18 mouse cellular contexts compared by ENCODE assay signal in the genomic region with DNA sequence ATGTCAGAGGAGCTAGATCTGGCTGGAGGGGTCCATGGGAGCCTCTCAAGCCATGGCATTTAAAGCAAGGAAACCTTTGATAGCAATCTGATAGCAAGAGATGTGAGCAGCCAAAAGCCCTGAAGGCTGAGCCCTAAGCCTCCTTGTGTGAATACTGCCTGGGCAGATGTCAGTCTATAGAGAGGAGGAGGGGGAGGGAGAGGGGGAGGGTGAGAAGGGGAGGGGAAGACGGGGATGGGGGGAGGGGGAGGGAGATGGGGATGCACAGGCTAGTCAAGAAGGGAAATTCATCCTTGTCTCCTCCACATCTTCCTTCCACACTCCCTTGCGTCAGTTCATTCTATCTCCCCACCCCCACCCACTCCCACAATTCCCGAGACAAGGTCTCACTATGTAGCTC.
DNase-seq lines count a peak whose midpoint lies in the region; ATAC-seq and TF ChIP-seq lines count a peak whose summit lies in the region.
"Had no signal": no experiment of that assay in that cellular context is flagged by ENCODE, and none has a peak within 500 bp of the region (broad histone marks: within the 10 kb centered on the region; RNA-seq: fewer than 3 reads in every experiment).

No protein-coding gene starts in this region.

- no peaks in the 10 kb centered on the region for H3K36me3 ChIP-seq in forebrain, embryonic 15.5 days
- no peaks in the 10 kb centered on the region for H3K36me3 ChIP-seq in forebrain, embryonic 16.5 days (ENCODE audit: control insufficient read depth, insufficient read depth)
- H3K36me3 ChIP-seq in neural tube, embryonic 12.5 days = no peaks in the 10 kb centered on the region
- H3K36me3 ChIP-seq in neural tube, embryonic 15.5 days = no peaks in the 10 kb centered on the region
- H3K36me3 ChIP-seq: embryonic facial prominence, embryonic 10.5 days; heart, embryonic 13.5 days; hindbrain, embryonic 12.5 days had no signal

- no peaks in the 10 kb centered on the region for H3K9me3 ChIP-seq in forebrain, embryonic 15.5 days
- H3K9me3 ChIP-seq in forebrain, embryonic 16.5 days (ENCODE audit: control insufficient read depth, low read length) = no peaks in the 10 kb centered on the region
- H3K9me3 ChIP-seq in neural tube, embryonic 12.5 days = no peaks in the 10 kb centered on the region
- no peaks in the 10 kb centered on the region for H3K9me3 ChIP-seq in neural tube, embryonic 15.5 days (replicated peaks)
- H3K9me3 ChIP-seq: embryonic facial prominence, embryonic 10.5 days; heart, embryonic 13.5 days; hindbrain, embryonic 12.5 days had no signal

- intact Hi-C loops in left cerebral cortex, adult 2 months (cut with DNase I) = loop anchor here (5.0 kb wide), 1 partner anchor 233 kb away; no protein-coding TSS in a partner anchor

- ATAC-seq in forebrain, embryonic 15.5 days (replicated peaks) = 0 out of 2 replicates have a peak, but pooled peaks have one; percentile 11
- ATAC-seq in forebrain, embryonic 16.5 days = no peak
- ATAC-seq in neural tube, embryonic 12.5 days (ENCODE audit: low FRiP score, low read depth) = 0 out of 2 replicates have a peak, but pooled peaks have one; percentile 39
- no peak for ATAC-seq in neural tube, embryonic 15.5 days (ENCODE audit: low FRiP score)
- ATAC-seq: activated CD4-positive, CD25-positive, alpha-beta regulatory T cell, adult 4 months; Patski had no signal

- no peak overlapping the region for H3K4me3 ChIP-seq in forebrain, embryonic 15.5 days
- H3K4me3 ChIP-seq in forebrain, embryonic 16.5 days (replicated peaks; ENCODE audit: low read length) = no peak overlapping the region
- H3K4me3 ChIP-seq in left cerebral cortex, adult 2 months = no peak overlapping the region
- no peak overlapping the region for H3K4me3 ChIP-seq in neural tube, embryonic 12.5 days
- H3K4me3 ChIP-seq in neural tube, embryonic 15.5 days (replicated peaks) = no peak overlapping the region
- H3K4me3 ChIP-seq: heart, embryonic 13.5 days; hindbrain, embryonic 12.5 days had no signal

- peaks cover 37% of the 10 kb centered on the region for H3K4me1 ChIP-seq in forebrain, embryonic 15.5 days
- H3K4me1 ChIP-seq in forebrain, embryonic 16.5 days (replicated peaks; ENCODE audit: control insufficient read depth, insufficient read depth, low read length) = peaks cover 30% of the 10 kb centered on the region
- H3K4me1 ChIP-seq in neural tube, embryonic 12.5 days = peaks cover 31% of the 10 kb centered on the region
- H3K4me1 ChIP-seq in neural tube, embryonic 15.5 days = peaks cover 31% of the 10 kb centered on the region
- H3K4me1 ChIP-seq: heart, embryonic 13.5 days had no signal

- peaks cover 19% of the 10 kb centered on the region; the same call in 1 of the 2 replicates for H3K27me3 ChIP-seq in forebrain, embryonic 15.5 days
- peaks cover 14% of the 10 kb centered on the region for H3K27me3 ChIP-seq in forebrain, embryonic 16.5 days (replicated peaks; ENCODE audit: control insufficient read depth, insufficient read depth, low read length)
- H3K27me3 ChIP-seq in neural tube, embryonic 12.5 days (replicated peaks) = peaks cover 36% of the 10 kb centered on the region
- H3K27me3 ChIP-seq in neural tube, embryonic 15.5 days (replicated peaks) = peaks cover 5% of the 10 kb centered on the region; the same call in 1 of the 2 replicates
- H3K27me3 ChIP-seq: Patski had no signal

- no peak for DNase-seq in left cerebral cortex, adult 2 months (ENCODE audit: extremely low spot score in 1 of 2, low spot score in 2 of 2)
- no peak for DNase-seq in left cerebral cortex, adult 18-20 months (ENCODE audit: low spot score in 2 of 2)
- peak; percentile 18 for DNase-seq in retina, embryonic 14.5 days (ENCODE audit: low spot score)
- DNase-seq in spleen, postnatal 36 days (ENCODE audit: low spot score in 2 of 2) = no peak
- DNase-seq: adrenal gland, postnatal 14 days; cerebellum, adult 9-11 months; cerebellum, postnatal 36 days; gastrocnemius, postnatal 36 days had no signal

- no peak for TF ChIP-seq CTCF in left cerebral cortex, adult 2 months (IDR thresholded peaks at IDR 0.05)

- H3K27ac ChIP-seq in forebrain, embryonic 15.5 days (replicated peaks) = no peak overlapping the region
- no peak overlapping the region for H3K27ac ChIP-seq in forebrain, embryonic 16.5 days (ENCODE audit: low read length)
- peak overlapping the region; percentile 78 for H3K27ac ChIP-seq in left cerebral cortex, adult 2 months
- no peak overlapping the region for H3K27ac ChIP-seq in neural tube, embryonic 12.5 days
- H3K27ac ChIP-seq in neural tube, embryonic 15.5 days (replicated peaks) = no peak overlapping the region
- H3K27ac ChIP-seq: embryonic facial prominence, embryonic 10.5 days; heart, embryonic 13.5 days; hindbrain, embryonic 12.5 days; hindbrain, postnatal 0 days had no signal

- no peak overlapping the region for H3K4me2 ChIP-seq in forebrain, embryonic 15.5 days (replicated peaks)
- no peak overlapping the region for H3K4me2 ChIP-seq in forebrain, embryonic 16.5 days (ENCODE audit: low read length)
- no peak overlapping the region for H3K4me2 ChIP-seq in neural tube, embryonic 12.5 days (replicated peaks)
- no peak overlapping the region for H3K4me2 ChIP-seq in neural tube, embryonic 15.5 days

- 6% methylated on average over 3 of the region's 3 CpGs for WGBS in forebrain, embryonic 15.5 days
- WGBS in forebrain, embryonic 16.5 days = 2% methylated on average over 3 of the region's 3 CpGs
- 5% methylated on average over 3 of the region's 3 CpGs for WGBS in neural tube, embryonic 12.5 days
- 2% methylated on average over 3 of the region's 3 CpGs for WGBS in neural tube, embryonic 15.5 days

- H3K9ac ChIP-seq in forebrain, embryonic 15.5 days (replicated peaks) = no peak overlapping the region
- no peak overlapping the region for H3K9ac ChIP-seq in forebrain, embryonic 16.5 days (replicated peaks; ENCODE audit: low read depth, low read length)
- H3K9ac ChIP-seq in neural tube, embryonic 12.5 days = no peak overlapping the region
- H3K9ac ChIP-seq in neural tube, embryonic 15.5 days (replicated peaks) = no peak overlapping the region
- H3K9ac ChIP-seq: heart, embryonic 13.5 days; hindbrain, embryonic 12.5 days had no signal

Comparison
In these comparisons a context has a peak if more than half of its experiments do, and no peak if none do; other contexts are left out.
1. ATAC-seq: peak in forebrain, embryonic 15.5 days (single experiment) and neural tube, embryonic 12.5 days (single experiment); none in forebrain, embryonic 16.5 days (single experiment) and neural tube, embryonic 15.5 days (single experiment).